Mouse (Mus musculus) megakaryocyte, embryonic 14.5 days (primary cell): ENCODE measurements around the gene Pon1.

Source experiments
- FLI1 ChIP-seq: IDR thresholded peaks from 2 replicates; pipeline ENCODE4 v1.6.1; 2012; ENCODE audit warnings: low read length, inconsistent platforms, mixed read lengths
- GATA1 ChIP-seq: IDR thresholded peaks from 3 replicates; pipeline ENCODE4 v1.6.1; 2012; ENCODE audit warnings: mixed read lengths, low read length, inconsistent platforms, borderline replicate concordance

- no peak for TF ChIP-seq GATA1
- TF ChIP-seq FLI1 = no peak
Measured at GRCm38 (mm10) chr6:5119181-5119910, 74.4 kb downstream of the Pon1 start.
